Mouse (Mus musculus): ENCODE results near the gene Cdk12.

DNA sequence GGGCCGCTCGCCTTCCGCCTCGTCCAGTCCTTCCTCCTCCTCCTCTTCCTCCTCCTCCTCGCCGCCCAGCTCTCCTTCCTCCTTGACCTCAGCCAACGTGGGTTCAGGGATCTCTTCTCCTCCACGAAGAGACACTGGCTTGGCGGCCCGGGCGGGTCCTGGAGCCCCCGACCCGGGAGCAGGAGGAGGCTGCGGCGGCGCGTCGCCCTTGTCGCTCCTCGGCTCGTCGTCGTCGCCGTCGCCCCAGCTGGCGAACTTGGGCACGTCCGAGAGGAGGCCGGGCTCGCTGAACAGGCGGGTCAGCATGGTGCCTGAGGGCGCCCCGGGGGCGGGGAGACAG, 125.1 kb downstream of the Cdk12 start:
- TF ChIP-seq GATA1 (IDR thresholded peaks at IDR 0.05; ENCODE audit: low read length) (no peak), TAL1 (IDR thresholded peaks at IDR 0.05; ENCODE audit: low read length) (no peak)

Data from erythroblast, embryonic 14.5 days (primary cell).